Mouse (Mus musculus) cerebellum, adult (tissue): ENCODE results near the gene Zhx3.

Experiments
- ATAC-seq: cut with Nextera tagmentation; 2 replicates; pipeline ENCODE4 v1.9.2; 2017; ENCODE audit warnings: mild to moderate bottlenecking, moderate library complexity, mixed read lengths; ENCODE audit not compliant: insufficient number of reproducible peaks, low FRiP score, low TSS enrichment

The Zhx3 gene

GRCm38 (mm10) chr2:160810376-160810775, 62.4 kb downstream of the Zhx3 start:
- ATAC-seq: no peak

GRCm38 (mm10) chr2:160806091-160806521, 66.7 kb downstream of the Zhx3 start:
- no peak for ATAC-seq

- no peak for ATAC-seq
These were observed 67.8 kb downstream of the Zhx3 start for GRCm38 (mm10) chr2:160804794-160805527.

GRCm38 (mm10) chr2:160802326-160802725, 70.5 kb downstream of the Zhx3 start:
- no peak for ATAC-seq

- ATAC-seq: no peak
These were observed 71.8 kb downstream of the Zhx3 start for GRCm38 (mm10) chr2:160800967-160801366.

- no peak for ATAC-seq
These were observed 74.6 kb downstream of the Zhx3 start for GRCm38 (mm10) chr2:160798206-160798605.

- ATAC-seq: peak; percentile 80
These were observed 75.8 kb downstream of the Zhx3 start for GRCm38 (mm10) chr2:160796973-160797372.

- no peak for ATAC-seq
These were observed 79.7 kb downstream of the Zhx3 start for GRCm38 (mm10) chr2:160793117-160793516.

GRCm38 (mm10) chr2:160789741-160790140, 83.1 kb downstream of the Zhx3 start:
- no peak for ATAC-seq

- ATAC-seq: no peak
These were observed 83.8 kb downstream of the Zhx3 start for GRCm38 (mm10) chr2:160789046-160789445.

- ATAC-seq: no peak
These were observed 86.5 kb downstream of the Zhx3 start for GRCm38 (mm10) chr2:160786333-160786732.

- ATAC-seq: 0 out of 2 replicates have a peak, but pooled peaks have one; percentile 37
These were observed 92.0 kb downstream of the Zhx3 start for GRCm38 (mm10) chr2:160780834-160781219.

- ATAC-seq: no peak
These were observed 92.5 kb downstream of the Zhx3 start for GRCm38 (mm10) chr2:160780154-160780833.

- ATAC-seq: no peak
These were observed 94.8 kb downstream of the Zhx3 start for GRCm38 (mm10) chr2:160778034-160778433.

GRCm38 (mm10) chr2:160771325-160772276, 101.2 kb downstream of the Zhx3 start:
- 0 out of 2 replicates have a peak, but pooled peaks have one; percentile 24 for ATAC-seq

- no peak for ATAC-seq
These were observed 101.9 kb downstream of the Zhx3 start for GRCm38 (mm10) chr2:160770871-160771270.

GRCm38 (mm10) chr2:160770409-160770808, 102.4 kb downstream of the Zhx3 start:
- ATAC-seq: no peak

- no peak for ATAC-seq
These were observed 103.8 kb downstream of the Zhx3 start for GRCm38 (mm10) chr2:160768997-160769396.

- ATAC-seq: no peak
These were observed 104.6 kb downstream of the Zhx3 start for GRCm38 (mm10) chr2:160768097-160768695.

- ATAC-seq: no peak
These were observed 105.6 kb downstream of the Zhx3 start for GRCm38 (mm10) chr2:160767201-160767600.
